Mouse (Mus musculus): ENCODE measurements around the gene Ywhae.

Ywhae gene

GRCm38 (mm10) chr11:75794602-75795320 is 62.1 kb downstream of the Ywhae start:
- no peak for DNase-seq (ENCODE audit: low spot score)

DNA sequence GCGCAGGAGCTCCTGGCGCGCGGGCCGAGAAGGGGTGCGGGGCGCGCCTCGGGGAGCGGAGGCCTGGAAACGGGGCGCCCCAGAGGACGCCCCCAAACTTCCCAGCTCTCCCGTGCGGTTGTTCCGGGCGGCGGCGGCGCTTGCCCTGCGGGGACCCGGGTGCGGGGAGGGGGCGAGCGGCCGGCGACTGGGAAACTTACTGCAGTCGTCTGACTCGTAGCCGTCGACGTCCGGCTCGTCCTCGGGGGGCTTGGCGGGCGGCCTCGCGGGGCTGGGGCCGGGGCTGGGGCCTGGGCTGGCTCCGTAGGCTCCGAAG is 62.6 kb downstream of the Ywhae start:
- DNase-seq (ENCODE audit: low spot score): no peak

DNA sequence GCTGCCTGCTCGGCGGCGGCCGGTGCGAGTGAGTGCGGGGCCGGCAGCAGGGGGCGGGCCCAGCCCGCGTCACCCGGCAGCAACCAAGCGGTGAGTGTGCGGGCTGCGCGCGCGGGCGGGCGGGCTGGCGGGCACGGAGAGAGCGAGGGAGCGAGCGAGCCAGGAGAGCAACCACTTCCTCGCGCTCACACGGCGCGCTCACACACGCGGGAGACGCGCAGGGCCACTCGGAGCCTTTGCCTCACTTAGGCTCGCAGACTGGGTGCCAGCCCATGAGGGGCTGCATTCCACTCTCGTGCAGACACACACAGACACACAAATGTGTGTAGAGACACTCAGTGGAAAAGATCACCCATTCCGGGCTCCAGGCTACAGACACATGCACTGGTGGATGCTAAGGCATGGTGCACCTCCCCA is 63.4 kb downstream of the Ywhae start, which contains the start of gene Doc2b:
Gene Doc2b, minus strand, starts transcription at position 21 of the 417 bp plus-strand sequence.
- DNase-seq (ENCODE audit: low spot score): no peak

DNA sequence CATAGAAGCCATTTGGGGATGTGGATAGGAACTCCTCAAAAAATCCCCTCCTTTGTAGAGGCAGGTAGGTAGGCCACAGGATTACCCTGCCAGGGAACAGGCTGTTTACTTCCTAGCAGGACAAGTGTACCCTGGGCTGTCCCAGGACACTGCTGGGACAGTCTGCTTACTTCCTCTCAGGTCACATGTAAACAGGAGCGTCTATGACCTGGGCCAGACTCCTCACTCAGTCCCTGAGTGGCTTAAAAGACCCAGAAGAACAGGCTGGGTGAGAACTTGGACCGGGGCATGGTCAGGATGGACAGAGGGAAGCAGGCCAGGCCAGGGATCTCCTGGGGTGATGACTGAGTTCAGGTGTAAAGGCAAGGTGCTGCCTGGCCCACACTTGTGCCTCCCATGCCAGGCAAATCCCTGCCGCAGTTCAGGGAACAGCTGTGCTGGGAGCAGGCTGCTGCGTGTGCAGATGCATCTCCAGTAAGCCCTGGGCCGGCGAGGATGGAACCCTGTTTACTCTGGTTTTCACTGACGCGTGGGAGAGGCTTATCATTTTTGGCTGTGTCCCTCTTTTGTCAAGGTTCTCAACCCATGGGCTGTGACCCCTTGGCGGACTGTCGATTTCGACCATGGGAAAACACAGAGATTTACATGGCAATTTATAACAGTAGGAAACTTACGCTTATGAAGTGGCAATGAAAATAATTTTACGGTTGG is 64.0 kb downstream of the Ywhae start:
- no peak for DNase-seq (ENCODE audit: low spot score)

GRCm38 (mm10) chr11:75801369-75801768 is 68.7 kb downstream of the Ywhae start:
- no peak for DNase-seq (ENCODE audit: low spot score)

- no peak for DNase-seq (ENCODE audit: low spot score)
Observed at GRCm38 (mm10) chr11:75801771-75802550, 69.3 kb downstream of the Ywhae start.

GRCm38 (mm10) chr11:75807486-75807885 is 74.8 kb downstream of the Ywhae start:
- DNase-seq (ENCODE audit: low spot score): no peak

DNA sequence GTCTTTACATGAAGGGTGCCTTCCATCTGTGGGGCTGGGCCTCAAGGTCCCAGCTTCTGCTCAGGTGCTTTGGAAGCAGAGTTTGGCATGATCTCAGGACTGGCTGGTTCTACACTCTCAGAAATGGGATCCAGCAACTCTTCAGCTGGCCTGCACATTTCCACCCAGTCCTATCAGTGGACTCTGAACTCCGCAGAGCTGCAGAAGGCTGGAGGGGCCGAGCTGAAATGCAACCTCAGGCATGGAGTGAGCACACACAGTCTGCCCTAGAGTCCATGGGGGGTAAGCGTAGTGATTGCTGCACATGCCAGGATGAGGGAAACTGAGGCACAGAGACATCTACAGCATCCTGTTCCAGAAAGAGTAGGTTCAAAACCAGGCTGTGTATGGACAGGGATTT is 77.9 kb downstream of the Ywhae start:
- DNase-seq (ENCODE audit: low spot score): no peak

DNA sequence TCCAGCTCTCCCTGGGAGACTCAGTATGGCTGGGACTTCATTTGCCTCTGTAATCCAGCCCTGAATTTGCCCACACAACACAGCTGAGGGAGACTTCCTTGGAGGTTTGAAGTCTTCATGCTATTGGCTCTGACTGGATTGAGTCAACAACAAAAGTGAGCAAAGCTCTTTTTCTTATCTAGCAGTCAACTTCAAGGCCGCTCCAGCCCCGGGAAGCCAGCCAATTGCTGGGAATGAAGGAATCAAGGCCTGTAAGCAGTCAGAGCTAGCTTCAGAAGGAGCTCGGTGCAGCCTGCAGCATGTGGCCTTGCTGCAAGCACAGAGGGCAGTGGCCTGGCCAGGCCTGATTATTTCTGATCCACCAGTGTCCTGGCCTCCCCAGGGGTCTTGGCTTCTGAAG is 79.2 kb downstream of the Ywhae start:
- DNase-seq (ENCODE audit: low spot score): peak; percentile 87

GRCm38 (mm10) chr11:75813085-75813484 is 80.4 kb downstream of the Ywhae start:
- DNase-seq (ENCODE audit: low spot score): no peak

Data from ovary, postnatal 10 days (tissue).